Mouse (Mus musculus): Measurements from ENCODE around the gene Mgat4b.

The Mgat4b gene

DNA sequence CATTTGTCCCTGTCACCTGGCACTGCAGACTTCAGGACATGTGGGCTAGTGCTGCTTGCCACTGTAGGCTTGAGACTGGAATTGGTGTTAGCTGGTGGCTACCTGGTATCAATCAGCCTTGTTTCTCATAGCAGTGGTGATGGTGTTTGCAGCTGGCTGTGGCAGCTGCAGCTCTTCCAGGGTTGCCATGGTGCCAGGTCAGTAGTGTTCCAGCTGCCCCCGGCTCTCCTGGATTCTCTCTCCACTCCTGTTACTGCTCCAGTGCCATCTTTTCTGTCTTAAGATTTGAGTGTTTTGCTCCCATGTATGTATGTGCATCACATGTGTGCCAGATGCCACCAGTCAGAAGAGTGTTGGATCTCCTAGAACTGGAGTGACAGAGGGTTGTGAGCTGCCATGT, 42.7 kb downstream of the Mgat4b start:
- no peak for DNase-seq

DNA sequence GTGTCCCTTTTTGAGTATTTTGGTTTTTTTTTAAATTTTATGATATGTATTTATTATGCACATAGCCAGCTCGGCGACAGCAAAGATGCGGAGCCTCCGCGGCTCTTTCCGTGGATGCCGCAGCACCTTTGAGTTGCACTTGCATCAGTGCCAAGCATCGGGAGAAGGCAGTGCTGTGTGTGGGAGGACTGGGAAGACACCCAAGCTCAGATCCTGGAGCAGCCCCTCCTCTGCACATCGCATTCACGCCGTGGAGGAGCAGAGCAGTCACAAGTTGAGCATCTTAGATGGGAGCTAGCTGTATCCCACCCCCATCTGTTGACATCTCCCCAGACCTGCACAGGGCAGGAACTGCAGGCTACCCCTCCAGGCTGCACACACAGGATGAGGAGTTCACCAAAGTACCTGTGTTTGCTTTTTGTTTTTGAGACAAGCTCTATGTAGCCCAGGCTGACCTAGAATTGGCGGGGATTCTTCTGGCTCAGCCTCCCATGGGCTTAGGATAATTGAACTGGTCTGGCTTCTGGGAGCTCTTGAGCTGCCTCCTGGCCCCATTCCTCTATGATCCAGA, 43.4 kb downstream of the Mgat4b start:
- no peak for DNase-seq

DNA sequence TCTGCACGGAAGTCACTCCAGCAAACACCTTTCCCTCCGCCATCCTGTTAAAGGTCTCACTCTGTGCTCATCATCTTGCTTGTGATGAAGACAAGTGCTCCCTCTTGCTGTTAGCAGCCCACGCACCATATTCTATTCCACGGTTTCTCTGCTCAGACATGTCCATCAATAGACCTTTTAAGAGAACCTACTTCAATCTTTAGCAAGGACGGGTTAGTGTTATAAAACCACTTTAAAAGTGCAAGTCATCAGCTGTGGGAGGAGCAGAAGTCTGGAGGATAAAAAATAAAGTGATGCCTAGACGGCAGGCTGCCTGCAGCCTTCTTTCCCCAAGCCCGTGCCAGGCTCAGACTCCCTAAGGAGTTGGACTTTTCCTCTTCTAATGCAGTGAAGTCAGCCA, 45.9 kb downstream of the Mgat4b start:
- no peak for DNase-seq

GRCm38 (mm10) chr11:50258310-50258709, 47.6 kb downstream of the Mgat4b start:
- DNase-seq: no peak

- peak; percentile 35 for DNase-seq
Observed at GRCm38 (mm10) chr11:50262020-50262419, 51.3 kb downstream of the Mgat4b start.

GRCm38 (mm10) chr11:50263198-50263597, 52.5 kb downstream of the Mgat4b start:
- DNase-seq: no peak

DNA sequence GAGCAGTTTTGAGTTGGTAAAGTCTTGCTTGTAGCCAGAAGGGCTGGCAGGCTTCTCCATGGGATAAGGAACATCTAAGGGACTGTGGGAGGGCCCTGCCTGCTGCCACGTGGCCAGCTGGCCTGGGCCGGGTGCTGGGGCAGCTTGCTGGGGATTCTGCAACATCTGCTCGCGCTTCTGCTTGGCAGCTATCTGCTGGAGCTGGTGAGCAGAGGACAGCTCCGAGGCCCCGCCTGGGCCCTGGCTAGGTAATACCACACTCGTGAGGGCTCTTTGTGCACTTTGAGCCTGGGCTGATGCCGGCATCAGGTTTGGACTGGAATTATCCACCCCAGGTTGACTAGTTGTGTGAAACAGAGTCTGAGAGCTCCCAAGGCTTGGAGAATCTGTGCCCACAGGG, 55.2 kb downstream of the Mgat4b start:
- peak; percentile 22 for DNase-seq

GRCm38 (mm10) chr11:50266997-50267396, 56.3 kb downstream of the Mgat4b start:
- no peak for DNase-seq

GRCm38 (mm10) chr11:50269163-50269562, 58.5 kb downstream of the Mgat4b start:
- peak; percentile 30 for DNase-seq

- DNase-seq: no peak
Observed at GRCm38 (mm10) chr11:50269885-50270284, 59.2 kb downstream of the Mgat4b start.

- DNase-seq: no peak
Observed at GRCm38 (mm10) chr11:50272819-50273218, 62.1 kb downstream of the Mgat4b start.

GRCm38 (mm10) chr11:50275077-50275476, 64.4 kb downstream of the Mgat4b start:
- DNase-seq: no peak

DNA sequence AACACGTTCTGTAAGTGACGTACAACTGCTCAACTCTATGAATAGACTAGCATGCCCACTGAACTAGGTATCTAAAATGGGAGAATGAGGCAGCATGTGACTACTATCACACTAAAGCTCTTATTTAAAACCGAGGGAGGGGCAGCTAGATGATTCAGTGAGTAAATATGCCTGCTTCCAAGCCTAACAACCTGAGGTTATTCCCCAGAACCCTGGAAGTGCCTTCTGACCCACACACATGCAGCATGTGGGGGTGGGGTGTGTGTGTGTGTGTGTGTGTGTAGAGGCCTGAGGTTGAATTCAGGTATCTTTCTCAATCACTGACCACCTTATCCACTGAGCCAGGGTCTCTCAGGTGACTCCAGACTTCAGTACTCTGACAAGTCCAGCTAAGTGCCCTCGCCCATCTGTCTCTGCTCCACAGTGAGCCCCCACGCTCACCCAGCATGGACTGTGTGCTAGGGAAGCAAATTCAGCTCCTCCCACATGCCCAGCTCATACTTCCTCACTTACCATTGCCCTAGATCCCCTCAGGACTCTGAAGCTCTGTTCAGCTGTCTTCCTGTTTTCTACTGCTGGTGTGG, 65.0 kb downstream of the Mgat4b start:
- DNase-seq: no peak

DNA sequence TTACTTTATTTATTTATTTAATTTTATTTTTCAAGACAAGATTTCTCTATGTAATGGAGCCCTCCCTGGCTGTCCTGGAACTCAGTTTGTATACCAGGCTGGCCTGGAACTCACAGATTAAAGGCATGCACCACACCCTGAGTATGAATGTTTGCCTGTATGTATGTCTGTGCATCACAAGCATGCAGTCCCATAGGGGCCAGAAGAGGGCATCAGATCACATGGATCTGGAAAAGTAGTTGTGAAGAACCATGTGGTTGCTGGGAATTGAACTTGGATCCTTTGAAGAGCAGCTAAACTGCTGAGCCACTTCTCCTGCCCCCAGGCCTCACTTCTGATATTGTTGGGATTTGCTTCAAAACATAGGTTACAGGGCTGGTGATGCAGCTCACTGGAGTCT, 66.3 kb downstream of the Mgat4b start:
- no peak for DNase-seq

GRCm38 (mm10) chr11:50277706-50278105, 67.0 kb downstream of the Mgat4b start:
- DNase-seq: no peak

DNA sequence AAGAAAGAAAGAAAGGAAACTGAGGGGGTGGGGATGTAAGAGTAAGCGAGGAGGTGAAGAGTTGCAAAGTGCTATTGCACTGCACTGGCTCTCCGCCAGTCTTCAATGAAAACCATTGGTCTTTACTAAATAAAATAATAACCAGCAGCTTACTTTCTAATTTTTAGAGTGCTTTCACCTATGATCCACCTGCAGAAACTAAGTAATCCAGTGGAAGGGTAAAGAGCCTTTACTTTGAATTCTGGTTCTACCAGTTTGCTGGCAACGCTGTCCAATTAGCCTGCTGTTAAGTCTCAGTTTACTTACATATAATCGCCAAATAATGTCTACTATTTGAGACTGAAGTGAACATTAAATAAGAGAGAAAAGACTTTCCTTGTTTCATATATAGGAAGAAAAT, 68.3 kb downstream of the Mgat4b start:
- DNase-seq: no peak

- DNase-seq: no peak
Observed at GRCm38 (mm10) chr11:50280053-50280452, 69.4 kb downstream of the Mgat4b start.
